Mouse (Mus musculus): ENCODE results near the gene Igfbp7. TPM values are rescaled to one million over a fixed set of nuclear protein-coding genes. Genes with fewer than 3 reads are reported as not detected.

The Igfbp7 gene
- total RNA-seq (2014; fragmentation: Nextera tagmentation) (not detected in 2 replicates), total RNA-seq (2017) (not detected in 2 replicates), polyA plus RNA-seq (2012) (not detected in 2 replicates)

DNA sequence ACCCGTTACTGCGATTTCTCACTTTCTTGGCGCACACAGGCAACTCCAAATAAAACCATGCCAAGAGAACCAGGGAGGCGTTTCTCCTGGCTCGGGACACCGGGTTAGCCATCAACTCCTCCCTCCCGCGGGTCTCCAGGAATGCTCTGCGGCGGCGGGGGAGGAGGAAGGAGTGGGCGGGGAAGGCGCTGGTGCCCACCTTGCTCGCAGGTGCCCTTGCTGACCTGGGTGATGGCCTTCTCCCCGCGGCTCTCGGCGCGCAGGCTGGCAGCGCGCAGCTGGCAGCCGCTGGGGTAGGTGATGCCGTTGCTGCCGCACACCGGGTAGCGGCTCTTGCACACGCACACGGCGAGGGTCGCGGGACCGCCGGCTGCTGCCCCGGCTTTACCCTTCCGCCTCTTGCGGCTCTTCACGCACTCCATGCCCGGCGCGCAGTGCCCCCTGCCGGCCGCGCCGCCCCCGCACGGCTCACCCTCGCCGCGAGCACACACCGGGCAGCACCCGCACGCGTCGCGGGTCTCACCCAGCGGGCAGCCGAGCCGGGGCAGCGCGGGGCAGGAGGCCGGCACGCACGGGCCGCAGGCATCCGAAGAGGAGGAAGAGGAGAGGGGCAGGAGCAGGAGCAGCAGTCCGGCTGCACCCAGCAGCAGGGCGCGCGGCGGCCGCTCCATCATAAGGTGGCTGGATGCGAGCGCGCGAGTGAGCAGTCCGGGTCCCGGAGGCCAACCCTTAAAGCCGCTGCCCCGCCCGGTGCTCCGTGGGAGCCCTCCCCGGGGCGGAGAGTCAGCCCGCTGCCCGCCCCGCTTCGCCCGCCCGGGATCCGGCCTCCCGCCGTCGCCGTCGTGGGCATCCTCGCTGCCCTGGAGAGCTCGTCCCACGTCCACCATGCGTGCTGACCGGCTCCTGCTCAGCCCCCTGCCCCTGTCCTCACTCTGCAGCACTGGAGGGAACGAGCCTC is at the start of gene Igfbp7:
Gene Igfbp7, minus strand, starts transcription at position 701 of the 958 bp plus-strand sequence.
- ATAC-seq (ENCODE audit: extremely low read depth, insufficient number of reproducible peaks, low FRiP score, poor library complexity, severe bottlenecking) (no peak), DNase-seq (ENCODE audit: low spot score) (no peak)
- TF ChIP-seq GATA1 (IDR thresholded peaks at IDR 0.05; ENCODE audit: borderline replicate concordance, low read length) (no peak), POLR2AphosphoS5 (IDR thresholded peaks at IDR 0.05; ENCODE audit: insufficient replicate concordance, low read depth, low read length) (no peak), TAL1 (conservative IDR thresholded peaks at IDR 0.05; ENCODE audit: low read depth, low read length) (no peak), GATA2 (IDR thresholded peaks at IDR 0.05; ENCODE audit: borderline replicate concordance, low read depth, low read length) (no peak), CTCF (IDR thresholded peaks at IDR 0.05; ENCODE audit: low read depth, low read length) (no peak)
- Histone ChIP-seq H3K4me1 (ENCODE audit: insufficient read depth, low read depth, low read length) (no peaks in the 10 kb centered on the region), H3K27me3 (ENCODE audit: insufficient read depth, low read length) (no peaks in the 10 kb centered on the region), H3K36me3 (replicated peaks) (no peaks in the 10 kb centered on the region), H3K4me3 (ENCODE audit: low read depth, low read length) (peak within 1 kb of the TSS; percentile 33; the same call in 1 of the 2 replicates), H3K9me3 (replicated peaks) (peaks cover 26% of the 10 kb centered on the region)

DNA sequence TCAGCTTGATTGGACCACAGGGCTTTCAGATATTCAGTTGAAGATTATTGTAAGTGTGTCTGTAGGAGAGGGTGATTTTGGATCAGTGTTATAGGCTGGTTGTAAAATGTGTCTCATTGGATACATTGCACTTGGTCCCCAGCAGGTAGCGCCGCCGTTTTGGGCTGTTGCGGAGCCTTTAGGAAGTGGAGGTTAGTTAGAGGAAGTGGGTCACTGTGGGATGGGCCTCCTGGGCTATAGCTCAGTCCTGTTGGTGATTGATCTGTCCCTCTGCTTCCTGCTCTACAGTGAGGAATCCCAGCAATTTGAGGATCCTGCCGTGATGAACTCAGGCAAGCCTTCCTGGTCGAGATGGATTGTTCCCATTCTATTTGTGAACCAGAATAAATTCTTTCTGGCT is 44.3 kb upstream of the Igfbp7 start:
- Histone ChIP-seq H3K9me3 (replicated peaks) (peaks cover 46% of the 10 kb centered on the region), H3K36me3 (replicated peaks) (no peaks in the 10 kb centered on the region), H3K27me3 (ENCODE audit: insufficient read depth, low read length) (no peaks in the 10 kb centered on the region), H3K4me1 (ENCODE audit: insufficient read depth, low read depth, low read length) (no peaks in the 10 kb centered on the region), H3K4me3 (ENCODE audit: low read depth, low read length) (no peak overlapping the region)
- ATAC-seq (ENCODE audit: extremely low read depth, insufficient number of reproducible peaks, low FRiP score, poor library complexity, severe bottlenecking) (no peak), DNase-seq (ENCODE audit: low spot score) (no peak)
- TF ChIP-seq POLR2AphosphoS5 (IDR thresholded peaks at IDR 0.05; ENCODE audit: insufficient replicate concordance, low read depth, low read length) (no peak), GATA1 (IDR thresholded peaks at IDR 0.05; ENCODE audit: borderline replicate concordance, low read length) (no peak), TAL1 (conservative IDR thresholded peaks at IDR 0.05; ENCODE audit: low read depth, low read length) (no peak), CTCF (IDR thresholded peaks at IDR 0.05; ENCODE audit: low read depth, low read length) (no peak), GATA2 (IDR thresholded peaks at IDR 0.05; ENCODE audit: borderline replicate concordance, low read depth, low read length) (no peak)

DNA sequence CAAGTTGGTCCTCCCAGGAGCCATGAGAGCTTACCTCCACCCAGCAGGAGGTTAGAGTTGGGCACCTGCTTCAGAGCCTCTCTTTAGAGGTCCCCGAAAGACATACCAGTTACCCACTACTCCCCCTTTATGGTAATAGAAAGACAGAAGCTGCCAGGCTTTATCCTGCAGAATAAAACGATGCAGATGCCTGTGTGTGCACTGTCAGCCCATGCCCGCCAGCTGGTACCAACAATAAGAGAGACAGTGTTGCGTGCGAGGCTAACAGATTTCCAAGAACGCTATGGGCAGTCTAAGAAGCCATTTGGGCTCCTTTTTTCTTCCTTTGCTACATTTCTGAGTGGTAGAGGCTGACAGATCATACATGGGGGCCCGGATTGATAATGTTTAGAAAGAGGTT is 41.7 kb upstream of the Igfbp7 start:
- DNase-seq (ENCODE audit: low spot score), result no peak
- ATAC-seq (ENCODE audit: extremely low read depth, insufficient number of reproducible peaks, low FRiP score, poor library complexity, severe bottlenecking), result no peak
- no peaks in the 10 kb centered on the region for H3K36me3 ChIP-seq (replicated peaks)

DNA sequence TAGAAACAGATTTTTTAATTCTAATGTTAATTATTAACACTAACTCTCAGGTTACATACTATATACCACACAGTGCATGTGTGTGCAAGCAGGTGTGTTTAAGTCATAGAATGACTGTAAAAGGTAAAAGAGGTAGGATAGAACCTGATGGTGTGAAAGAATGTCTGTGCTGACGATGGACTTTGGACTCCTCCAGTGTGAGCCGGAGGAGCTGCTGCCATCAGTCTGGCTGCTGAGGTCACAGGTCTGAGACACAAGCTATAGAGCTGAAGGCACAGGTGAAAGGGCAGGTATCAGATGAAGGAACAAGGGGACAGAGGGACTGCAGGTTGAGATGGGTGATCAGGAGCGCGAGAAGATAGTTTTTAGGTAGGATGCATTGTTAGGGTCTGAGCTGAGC is 37.6 kb upstream of the Igfbp7 start:
- no peaks in the 10 kb centered on the region for H3K36me3 ChIP-seq (replicated peaks)

More for the DNA sequence above, 41.7 kb upstream of the Igfbp7 start:
- Histone ChIP-seq H3K27me3 (ENCODE audit: insufficient read depth, low read length) (no peaks in the 10 kb centered on the region), H3K4me3 (ENCODE audit: low read depth, low read length) (no peak overlapping the region), H3K9me3 (replicated peaks) (peaks cover 50% of the 10 kb centered on the region), H3K4me1 (ENCODE audit: insufficient read depth, low read depth, low read length) (no peaks in the 10 kb centered on the region)
- TF ChIP-seq CTCF (IDR thresholded peaks at IDR 0.05; ENCODE audit: low read depth, low read length), result no peak
- TF ChIP-seq POLR2AphosphoS5 (IDR thresholded peaks at IDR 0.05; ENCODE audit: insufficient replicate concordance, low read depth, low read length), result no peak
- TF ChIP-seq GATA1 (IDR thresholded peaks at IDR 0.05; ENCODE audit: borderline replicate concordance, low read length), result no peak
- TF ChIP-seq TAL1 (conservative IDR thresholded peaks at IDR 0.05; ENCODE audit: low read depth, low read length), result no peak
- TF ChIP-seq GATA2 (IDR thresholded peaks at IDR 0.05; ENCODE audit: borderline replicate concordance, low read depth, low read length), result no peak

DNA sequence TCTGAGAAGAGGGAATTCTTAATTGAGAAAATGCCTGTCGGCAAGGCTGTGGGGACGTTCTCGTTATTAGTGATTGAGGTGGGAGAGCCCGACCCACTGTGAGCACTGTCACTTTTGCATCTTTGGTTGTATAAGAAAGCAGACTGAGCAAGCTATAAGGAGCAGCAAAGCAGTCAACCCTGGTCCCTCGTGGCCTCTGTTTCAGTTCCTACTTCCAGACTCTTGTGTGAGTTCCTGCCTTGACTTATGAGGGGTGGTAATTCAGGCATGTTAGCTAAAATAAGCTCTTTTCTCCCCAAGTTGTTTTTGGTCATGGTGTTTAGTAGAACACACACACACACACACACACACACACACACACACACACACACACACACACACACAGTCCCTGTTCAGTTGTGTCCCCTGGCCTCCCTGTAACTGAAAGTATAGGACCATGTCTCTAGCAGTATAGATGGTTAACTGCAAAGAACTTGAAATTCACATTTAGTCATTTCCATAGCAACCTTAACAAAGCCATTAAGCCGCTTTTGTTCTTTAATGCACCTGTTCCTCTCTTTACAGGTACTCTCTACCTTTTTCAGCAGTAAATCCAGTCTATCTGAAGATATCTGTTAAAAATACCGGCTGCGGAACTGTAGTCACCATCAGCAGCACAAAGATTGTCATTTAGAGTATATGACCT is 36.2 kb upstream of the Igfbp7 start:
- TF ChIP-seq CTCF (IDR thresholded peaks at IDR 0.05; ENCODE audit: low read depth, low read length) (no peak), TAL1 (conservative IDR thresholded peaks at IDR 0.05; ENCODE audit: low read depth, low read length) (no peak), GATA2 (IDR thresholded peaks at IDR 0.05; ENCODE audit: borderline replicate concordance, low read depth, low read length) (no peak), POLR2AphosphoS5 (IDR thresholded peaks at IDR 0.05; ENCODE audit: insufficient replicate concordance, low read depth, low read length) (no peak), GATA1 (IDR thresholded peaks at IDR 0.05; ENCODE audit: borderline replicate concordance, low read length) (no peak)
- H3K27me3 ChIP-seq (ENCODE audit: insufficient read depth, low read length), result no peaks in the 10 kb centered on the region
- H3K4me3 ChIP-seq (ENCODE audit: low read depth, low read length), result no peak overlapping the region
- H3K4me1 ChIP-seq (ENCODE audit: insufficient read depth, low read depth, low read length), result no peaks in the 10 kb centered on the region
- H3K36me3 ChIP-seq (replicated peaks), result no peaks in the 10 kb centered on the region
- peaks cover 40% of the 10 kb centered on the region for H3K9me3 ChIP-seq (replicated peaks)
- no peak for DNase-seq (ENCODE audit: low spot score)
- ATAC-seq (ENCODE audit: extremely low read depth, insufficient number of reproducible peaks, low FRiP score, poor library complexity, severe bottlenecking), result no peak

More for the DNA sequence above, 37.6 kb upstream of the Igfbp7 start:
- H3K9me3 ChIP-seq (replicated peaks), result peaks cover 46% of the 10 kb centered on the region
- no peaks in the 10 kb centered on the region for H3K27me3 ChIP-seq (ENCODE audit: insufficient read depth, low read length)
- H3K4me1 ChIP-seq (ENCODE audit: insufficient read depth, low read depth, low read length), result no peaks in the 10 kb centered on the region
- ATAC-seq (ENCODE audit: extremely low read depth, insufficient number of reproducible peaks, low FRiP score, poor library complexity, severe bottlenecking) (no peak), DNase-seq (ENCODE audit: low spot score) (no peak)
- no peak overlapping the region for H3K4me3 ChIP-seq (ENCODE audit: low read depth, low read length)
- no peak for TF ChIP-seq GATA2 (IDR thresholded peaks at IDR 0.05; ENCODE audit: borderline replicate concordance, low read depth, low read length)
- no peak for TF ChIP-seq CTCF (IDR thresholded peaks at IDR 0.05; ENCODE audit: low read depth, low read length)
- TF ChIP-seq GATA1 (IDR thresholded peaks at IDR 0.05; ENCODE audit: borderline replicate concordance, low read length), result no peak
- no peak for TF ChIP-seq TAL1 (conservative IDR thresholded peaks at IDR 0.05; ENCODE audit: low read depth, low read length)
- TF ChIP-seq POLR2AphosphoS5 (IDR thresholded peaks at IDR 0.05; ENCODE audit: insufficient replicate concordance, low read depth, low read length), result no peak
